Mouse (Mus musculus): ENCODE data around the gene Eps8. TPM values are rescaled to one million over a fixed set of nuclear protein-coding genes. Genes with fewer than 3 reads are reported as not detected.

Eps8 gene
- polyA plus RNA-seq, 1 experiment from 2014 or later = 24.9 TPM

- H3K4me1 ChIP-seq (ENCODE audit: control insufficient read depth, insufficient read depth, low read length) = peaks cover 3% of the 10 kb centered on the region; the same call in 1 of the 2 replicates
- no peak overlapping the region for H3K27ac ChIP-seq (ENCODE audit: low read depth, low read length)
- H3K27me3 ChIP-seq (ENCODE audit: control insufficient read depth, insufficient read depth, low read length) = no peaks in the 10 kb centered on the region
- no peaks in the 10 kb centered on the region for H3K36me3 ChIP-seq (ENCODE audit: control insufficient read depth, insufficient read depth, low read length)
- 84% methylated on average over 2 of the region's 2 CpGs for WGBS
- no peak overlapping the region for H3K4me3 ChIP-seq (ENCODE audit: low read depth, low read length)
- no peaks in the 10 kb centered on the region for H3K9me3 ChIP-seq (ENCODE audit: control insufficient read depth, low read length)
- no peak for ATAC-seq (ENCODE audit: low read depth)
- H3K4me2 ChIP-seq (ENCODE audit: low read depth, low read length) = no peak overlapping the region
- H3K9ac ChIP-seq (replicated peaks; ENCODE audit: low read depth, low read length) = no peak overlapping the region
Observed at GRCm38 (mm10) chr6:137557671-137558070, 97.0 kb downstream of the Eps8 start.

GRCm38 (mm10) chr6:137557159-137557558, 97.5 kb downstream of the Eps8 start:
- Histone ChIP-seq H3K27ac (ENCODE audit: low read depth, low read length) (no peak overlapping the region), H3K4me1 (ENCODE audit: control insufficient read depth, insufficient read depth, low read length) (peaks cover 3% of the 10 kb centered on the region; the same call in 1 of the 2 replicates), H3K9ac (replicated peaks; ENCODE audit: low read depth, low read length) (no peak overlapping the region), H3K36me3 (ENCODE audit: control insufficient read depth, insufficient read depth, low read length) (no peaks in the 10 kb centered on the region), H3K27me3 (ENCODE audit: control insufficient read depth, insufficient read depth, low read length) (no peaks in the 10 kb centered on the region), H3K9me3 (ENCODE audit: control insufficient read depth, low read length) (no peaks in the 10 kb centered on the region), H3K4me3 (ENCODE audit: low read depth, low read length) (no peak overlapping the region), H3K4me2 (ENCODE audit: low read depth, low read length) (no peak overlapping the region)
- no peak for ATAC-seq (ENCODE audit: low read depth)
- 91% methylated on average over 4 of the region's 4 CpGs for WGBS

- ATAC-seq (ENCODE audit: low read depth) = no peak
- Histone ChIP-seq H3K4me3 (ENCODE audit: low read depth, low read length) (no peak overlapping the region), H3K4me2 (ENCODE audit: low read depth, low read length) (no peak overlapping the region), H3K9me3 (ENCODE audit: control insufficient read depth, low read length) (no peaks in the 10 kb centered on the region), H3K4me1 (ENCODE audit: control insufficient read depth, insufficient read depth, low read length) (peaks cover 3% of the 10 kb centered on the region; the same call in 1 of the 2 replicates), H3K27me3 (ENCODE audit: control insufficient read depth, insufficient read depth, low read length) (no peaks in the 10 kb centered on the region), H3K9ac (replicated peaks; ENCODE audit: low read depth, low read length) (no peak overlapping the region), H3K27ac (ENCODE audit: low read depth, low read length) (no peak overlapping the region), H3K36me3 (ENCODE audit: control insufficient read depth, insufficient read depth, low read length) (no peaks in the 10 kb centered on the region)
- 96% methylated on average over 5 of the region's 5 CpGs for WGBS
Observed at GRCm38 (mm10) chr6:137556636-137557035, 98.0 kb downstream of the Eps8 start.

- H3K9me3 ChIP-seq (ENCODE audit: control insufficient read depth, low read length) = no peaks in the 10 kb centered on the region
- no peak overlapping the region for H3K4me2 ChIP-seq (ENCODE audit: low read depth, low read length)
- no peak for ATAC-seq (ENCODE audit: low read depth)
- no peak overlapping the region for H3K4me3 ChIP-seq (ENCODE audit: low read depth, low read length)
- WGBS = 70% methylated on average over 8 of the region's 8 CpGs
- H3K27me3 ChIP-seq (ENCODE audit: control insufficient read depth, insufficient read depth, low read length) = no peaks in the 10 kb centered on the region
- no peaks in the 10 kb centered on the region for H3K4me1 ChIP-seq (ENCODE audit: control insufficient read depth, insufficient read depth, low read length)
- H3K9ac ChIP-seq (replicated peaks; ENCODE audit: low read depth, low read length) = no peak overlapping the region
- H3K27ac ChIP-seq (ENCODE audit: low read depth, low read length) = no peak overlapping the region
- no peaks in the 10 kb centered on the region for H3K36me3 ChIP-seq (ENCODE audit: control insufficient read depth, insufficient read depth, low read length)
Observed at GRCm38 (mm10) chr6:137550181-137550580, 104.5 kb downstream of the Eps8 start.

- Histone ChIP-seq H3K9me3 (ENCODE audit: control insufficient read depth, low read length) (no peaks in the 10 kb centered on the region), H3K27me3 (ENCODE audit: control insufficient read depth, insufficient read depth, low read length) (no peaks in the 10 kb centered on the region), H3K4me1 (ENCODE audit: control insufficient read depth, insufficient read depth, low read length) (no peaks in the 10 kb centered on the region), H3K27ac (ENCODE audit: low read depth, low read length) (no peak overlapping the region), H3K4me3 (ENCODE audit: low read depth, low read length) (no peak overlapping the region), H3K9ac (replicated peaks; ENCODE audit: low read depth, low read length) (no peak overlapping the region), H3K4me2 (ENCODE audit: low read depth, low read length) (no peak overlapping the region), H3K36me3 (ENCODE audit: control insufficient read depth, insufficient read depth, low read length) (no peaks in the 10 kb centered on the region)
- ATAC-seq (ENCODE audit: low read depth) = no peak
- 90% methylated on average over 5 of the region's 5 CpGs for WGBS
Observed at GRCm38 (mm10) chr6:137548613-137549012, 106.1 kb downstream of the Eps8 start.

- WGBS = 84% methylated on average over 2 of the region's 2 CpGs
- H3K4me2 ChIP-seq (ENCODE audit: low read depth, low read length) = no peak overlapping the region
- no peak overlapping the region for H3K4me3 ChIP-seq (ENCODE audit: low read depth, low read length)
- no peaks in the 10 kb centered on the region for H3K4me1 ChIP-seq (ENCODE audit: control insufficient read depth, insufficient read depth, low read length)
- ATAC-seq (ENCODE audit: low read depth) = no peak
- no peaks in the 10 kb centered on the region for H3K9me3 ChIP-seq (ENCODE audit: control insufficient read depth, low read length)
- no peak overlapping the region for H3K27ac ChIP-seq (ENCODE audit: low read depth, low read length)
- H3K36me3 ChIP-seq (ENCODE audit: control insufficient read depth, insufficient read depth, low read length) = no peaks in the 10 kb centered on the region
- H3K27me3 ChIP-seq (ENCODE audit: control insufficient read depth, insufficient read depth, low read length) = no peaks in the 10 kb centered on the region
- no peak overlapping the region for H3K9ac ChIP-seq (replicated peaks; ENCODE audit: low read depth, low read length)
Observed at GRCm38 (mm10) chr6:137547555-137547954, 107.1 kb downstream of the Eps8 start.

- 96% methylated on average over 6 of the region's 6 CpGs for WGBS
- H3K9me3 ChIP-seq (ENCODE audit: control insufficient read depth, low read length) = no peaks in the 10 kb centered on the region
- no peak overlapping the region for H3K4me2 ChIP-seq (ENCODE audit: low read depth, low read length)
Observed at GRCm38 (mm10) chr6:137546101-137546500, 108.6 kb downstream of the Eps8 start.

GRCm38 (mm10) chr6:137545341-137545740, 109.3 kb downstream of the Eps8 start:
- no peaks in the 10 kb centered on the region for H3K4me1 ChIP-seq (ENCODE audit: control insufficient read depth, insufficient read depth, low read length)
- no peaks in the 10 kb centered on the region for H3K36me3 ChIP-seq (ENCODE audit: control insufficient read depth, insufficient read depth, low read length)
- H3K4me2 ChIP-seq (ENCODE audit: low read depth, low read length) = no peak overlapping the region
- 74% methylated on average over 3 of the region's 3 CpGs for WGBS
- no peak overlapping the region for H3K27ac ChIP-seq (ENCODE audit: low read depth, low read length)
- H3K27me3 ChIP-seq (ENCODE audit: control insufficient read depth, insufficient read depth, low read length) = no peaks in the 10 kb centered on the region
- no peaks in the 10 kb centered on the region for H3K9me3 ChIP-seq (ENCODE audit: control insufficient read depth, low read length)
- no peak overlapping the region for H3K4me3 ChIP-seq (ENCODE audit: low read depth, low read length)
- no peak overlapping the region for H3K9ac ChIP-seq (replicated peaks; ENCODE audit: low read depth, low read length)
- ATAC-seq (ENCODE audit: low read depth) = no peak

More at GRCm38 (mm10) chr6:137546101-137546500, 108.6 kb downstream of the Eps8 start:
- Histone ChIP-seq H3K27me3 (ENCODE audit: control insufficient read depth, insufficient read depth, low read length) (no peaks in the 10 kb centered on the region), H3K27ac (ENCODE audit: low read depth, low read length) (no peak overlapping the region), H3K9ac (replicated peaks; ENCODE audit: low read depth, low read length) (no peak overlapping the region), H3K36me3 (ENCODE audit: control insufficient read depth, insufficient read depth, low read length) (no peaks in the 10 kb centered on the region), H3K4me3 (ENCODE audit: low read depth, low read length) (no peak overlapping the region), H3K4me1 (ENCODE audit: control insufficient read depth, insufficient read depth, low read length) (no peaks in the 10 kb centered on the region)
- ATAC-seq (ENCODE audit: low read depth) = no peak

GRCm38 (mm10) chr6:137542231-137543152, 112.2 kb downstream of the Eps8 start:
- Histone ChIP-seq H3K9me3 (ENCODE audit: control insufficient read depth, low read length) (no peaks in the 10 kb centered on the region), H3K27me3 (ENCODE audit: control insufficient read depth, insufficient read depth, low read length) (no peaks in the 10 kb centered on the region), H3K9ac (replicated peaks; ENCODE audit: low read depth, low read length) (no peak overlapping the region), H3K4me3 (ENCODE audit: low read depth, low read length) (no peak overlapping the region), H3K27ac (ENCODE audit: low read depth, low read length) (no peak overlapping the region), H3K4me1 (ENCODE audit: control insufficient read depth, insufficient read depth, low read length) (no peaks in the 10 kb centered on the region), H3K36me3 (ENCODE audit: control insufficient read depth, insufficient read depth, low read length) (no peaks in the 10 kb centered on the region), H3K4me2 (ENCODE audit: low read depth, low read length) (no peak overlapping the region)
- WGBS = 12% methylated on average over 10 of the region's 10 CpGs
- peak; percentile 58; the same call in 1 of the 2 replicates for ATAC-seq (ENCODE audit: low read depth)

Data from neural tube, embryonic 14.5 days (tissue).